Mouse (Mus musculus): ENCODE measurements at regions not wholly inside any gene's neighbourhood (a gene's known extent, or its start where the extent isn't known, plus 50 kb on each side); places are given as distances from the start of the nearest gene placed in this dataset.

GRCm38 (mm10) chr7:95834236-95834919 is 336.7 kb upstream of the Tenm4 start:
- no peak for DNase-seq

GRCm38 (mm10) chr7:95840476-95840875 is 330.6 kb upstream of the Tenm4 start:
- DNase-seq = no peak

- DNase-seq = no peak
These were observed 321.2 kb upstream of the Tenm4 start for GRCm38 (mm10) chr7:95849874-95850273.

DNA sequence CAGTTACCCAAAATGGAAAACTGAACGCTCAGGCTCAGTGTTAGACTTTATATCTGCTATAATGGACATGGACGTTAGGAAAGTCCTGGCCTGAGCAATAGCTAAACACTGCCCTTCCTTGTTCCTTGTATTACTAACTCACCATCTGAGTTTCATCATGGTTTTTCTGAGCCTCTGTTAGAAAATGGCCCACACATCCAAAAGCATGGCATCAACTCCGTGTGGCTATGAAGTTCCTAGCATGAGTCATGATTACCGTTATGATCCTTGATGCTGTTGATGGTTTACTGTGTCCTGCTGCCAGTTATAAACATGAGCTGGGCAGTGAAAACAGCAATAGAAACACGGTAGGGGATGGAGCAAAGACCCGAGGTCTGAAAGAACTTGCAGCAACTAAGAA is 318.4 kb upstream of the Tenm4 start:
- DNase-seq = no peak

DNA sequence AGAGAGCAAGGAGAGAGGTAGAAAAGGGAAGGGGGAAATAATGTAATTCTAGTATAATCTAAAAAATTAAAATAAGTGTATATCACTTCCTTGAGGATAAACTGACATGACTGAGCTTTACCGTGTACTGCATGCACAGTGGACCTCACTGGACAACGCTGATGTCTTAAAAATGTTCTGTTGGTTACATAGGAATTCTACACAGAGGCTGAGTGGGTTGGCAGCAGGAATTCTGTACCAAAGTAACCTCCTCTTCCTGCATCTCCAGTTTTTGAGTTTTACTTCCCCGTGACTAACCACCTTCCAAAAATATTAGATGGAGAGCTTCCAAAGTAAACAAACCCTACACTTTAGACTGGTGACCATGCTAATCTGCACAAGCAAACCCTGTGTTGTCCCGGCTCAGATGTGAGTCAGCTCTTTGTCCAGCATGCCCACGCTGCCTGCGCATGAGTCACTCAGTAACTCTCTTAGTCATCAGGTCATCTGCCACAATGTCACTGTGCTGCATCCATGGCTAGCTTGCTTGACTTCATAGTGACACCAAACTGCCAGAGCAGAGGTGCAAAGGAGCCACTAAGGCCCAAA is 317.7 kb upstream of the Tenm4 start:
- DNase-seq = peak in 1 of 2 experiments; percentile 29

GRCm38 (mm10) chr7:95858247-95858646 is 312.8 kb upstream of the Tenm4 start:
- DNase-seq = no peak

DNA sequence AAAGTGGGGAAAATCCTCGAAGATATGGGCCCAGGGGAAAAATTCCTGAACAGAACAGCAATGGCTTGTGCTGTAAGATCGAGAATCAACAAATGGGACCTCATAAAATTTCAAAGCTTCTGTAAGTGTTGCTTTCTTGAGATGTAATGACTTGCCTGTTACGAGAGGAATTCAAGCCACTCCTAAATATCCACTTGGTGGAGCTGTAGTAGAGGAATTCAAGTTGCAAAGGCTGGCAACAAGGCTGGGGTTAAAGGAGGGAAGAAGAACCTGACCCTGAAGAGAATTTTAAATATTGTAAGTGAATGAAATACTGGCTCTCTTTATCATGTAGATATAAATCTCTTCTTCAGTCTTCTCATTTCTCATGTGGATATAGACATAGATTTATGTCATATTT is 306.8 kb upstream of the Tenm4 start:
- DNase-seq = no peak

- no peak for DNase-seq
These were observed 305.8 kb upstream of the Tenm4 start for GRCm38 (mm10) chr7:95865270-95865669.

GRCm38 (mm10) chr7:95868753-95869152 is 302.3 kb upstream of the Tenm4 start:
- DNase-seq = no peak

DNA sequence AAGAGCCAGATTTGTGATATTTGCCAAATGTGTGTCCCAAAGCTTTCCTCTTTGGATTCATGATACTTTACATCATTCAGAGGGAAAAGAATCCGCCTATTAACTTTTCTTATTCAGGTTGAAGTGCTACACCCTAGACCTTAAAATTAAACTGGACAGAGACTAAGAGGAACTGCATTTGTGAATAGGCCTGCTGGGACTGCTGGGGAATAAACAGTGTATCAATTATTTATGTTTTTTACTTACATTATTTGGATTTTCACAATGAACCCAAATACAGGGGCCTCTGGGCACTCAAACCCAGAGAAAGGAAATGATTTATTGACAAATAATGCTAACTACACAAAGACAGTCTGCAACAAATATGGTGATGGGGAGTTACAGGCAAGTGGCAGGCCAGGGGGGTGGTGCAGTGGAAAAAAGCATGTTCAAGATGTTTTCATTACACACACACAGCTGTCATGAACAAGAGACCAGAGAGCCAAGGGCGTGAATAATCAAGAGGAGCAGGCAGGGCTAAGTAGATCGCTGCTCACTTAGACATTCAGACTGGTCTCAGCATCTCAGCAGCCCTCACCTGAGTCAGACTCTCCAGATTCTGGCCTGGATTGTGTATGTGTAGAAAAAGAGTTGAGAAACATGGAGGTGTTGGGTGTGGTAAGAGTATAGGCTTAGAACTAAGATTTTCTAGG is 290.3 kb upstream of the Tenm4 start:
- DNase-seq = no peak

DNA sequence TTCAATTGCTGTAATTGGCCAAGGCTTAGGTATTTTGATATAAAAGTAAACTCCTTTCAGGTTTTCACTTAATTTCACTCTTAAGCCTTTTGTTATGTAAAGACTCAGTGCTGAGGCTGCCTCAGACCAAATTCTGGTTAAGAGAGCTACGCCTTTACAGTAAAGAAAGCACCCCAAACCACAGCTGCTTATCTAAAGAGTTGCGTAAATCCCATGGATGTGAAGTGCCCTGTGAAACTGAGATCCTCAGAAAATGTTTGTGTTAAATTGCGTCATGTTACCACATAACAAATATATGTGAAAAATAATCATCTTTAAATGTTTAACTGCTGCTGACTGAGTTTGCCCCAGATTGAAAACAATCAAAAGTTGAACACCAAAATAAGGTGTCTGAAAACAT is 269.5 kb upstream of the Tenm4 start:
- no peak for DNase-seq

DNA sequence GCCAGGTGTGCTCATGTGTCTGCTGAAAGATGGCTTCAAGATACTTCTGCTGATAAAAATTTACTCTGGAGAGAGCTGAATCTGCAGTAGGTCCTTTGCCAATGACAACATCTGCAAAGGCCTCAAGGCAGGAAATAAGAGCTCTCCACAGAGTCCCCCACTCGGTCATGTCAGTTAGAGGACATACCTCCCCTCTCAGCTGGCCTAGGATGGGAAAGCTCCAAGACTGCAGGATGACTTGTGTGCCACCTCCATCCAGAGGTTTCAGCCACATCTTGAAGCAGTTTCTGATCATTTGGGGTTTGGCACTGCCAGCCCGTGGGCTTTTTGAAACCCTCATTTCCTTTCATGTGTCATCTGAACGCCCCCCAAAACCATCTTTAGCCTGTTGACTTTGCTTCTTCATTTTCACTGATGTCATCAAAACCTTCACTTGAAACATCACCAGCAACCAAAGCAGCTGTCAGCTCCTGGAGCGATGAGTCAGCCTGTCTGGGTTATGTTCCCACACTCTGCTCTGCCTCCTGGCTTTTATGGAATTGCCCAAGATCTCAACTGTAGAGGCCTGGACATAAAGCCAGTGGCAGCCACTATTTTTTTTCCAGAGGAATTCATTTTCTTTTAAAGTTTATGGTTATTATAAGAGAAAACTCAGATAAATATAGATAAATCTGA is 256.5 kb upstream of the Tenm4 start:
- no peak for DNase-seq

- DNase-seq = no peak
These were observed 251.1 kb upstream of the Tenm4 start for GRCm38 (mm10) chr7:95919932-95920331.

- DNase-seq = no peak
These were observed 246.2 kb upstream of the Tenm4 start for GRCm38 (mm10) chr7:95924805-95925204.

- no peak for DNase-seq
These were observed 244.7 kb upstream of the Tenm4 start for GRCm38 (mm10) chr7:95926119-95927039.

DNA sequence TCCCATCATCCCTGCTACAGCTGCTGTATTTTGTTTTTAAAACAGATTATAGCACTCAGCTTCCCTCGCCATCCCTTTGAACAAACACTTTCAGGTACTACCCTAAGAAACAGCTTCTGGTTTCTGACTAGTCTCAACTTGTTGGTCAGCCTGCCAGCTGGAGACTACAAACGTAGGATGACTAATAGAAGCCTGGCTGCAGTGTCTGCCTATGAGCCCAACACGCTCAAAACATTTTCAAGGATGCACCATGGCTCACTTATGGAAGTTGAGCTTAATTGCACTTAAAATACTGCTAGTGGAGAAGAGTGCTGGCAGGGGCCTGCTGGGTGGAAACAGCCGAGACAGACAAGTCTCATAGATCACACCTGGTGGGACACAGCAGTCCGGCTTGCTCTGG is 234.4 kb upstream of the Tenm4 start:
- no peak for DNase-seq

DNA sequence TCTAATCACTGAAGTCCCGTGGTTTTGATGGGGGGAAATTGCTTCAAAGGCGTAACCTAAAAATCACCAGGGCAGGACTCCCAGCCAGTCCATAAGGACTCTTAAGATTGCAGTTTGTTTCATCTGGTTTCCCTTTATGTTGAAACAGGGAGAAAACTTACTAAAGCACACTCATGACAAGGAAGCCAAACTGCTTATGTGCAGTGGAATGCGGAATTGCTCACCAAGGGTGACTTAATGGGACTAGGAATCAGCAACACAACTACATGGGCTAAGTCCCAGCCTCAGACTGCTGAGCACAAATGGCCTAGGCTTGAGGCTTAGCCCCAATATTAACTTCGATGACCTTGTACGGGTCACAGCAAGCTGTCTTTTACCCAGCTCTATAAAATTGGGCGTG is 227.6 kb upstream of the Tenm4 start:
- no peak for DNase-seq

DNA sequence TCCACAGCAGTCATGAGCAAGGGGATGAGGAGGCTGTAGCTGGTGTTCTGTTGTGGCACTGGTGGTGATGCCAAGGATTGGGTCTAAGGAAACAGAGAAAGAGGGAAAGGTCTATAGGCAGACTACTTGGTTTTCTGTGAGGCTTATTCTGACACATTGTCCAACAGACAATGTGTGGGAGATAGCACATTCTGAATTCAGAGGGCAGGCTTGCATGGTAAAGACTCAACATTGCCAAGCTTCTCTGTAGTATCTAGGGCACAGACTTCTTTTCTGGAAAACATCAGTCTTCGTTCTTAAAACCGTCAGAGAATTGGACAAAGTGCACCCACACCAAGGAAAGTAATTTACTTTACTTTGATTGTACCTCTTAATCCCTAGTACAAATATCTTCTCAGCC is 218.7 kb upstream of the Tenm4 start:
- no peak for DNase-seq

DNA sequence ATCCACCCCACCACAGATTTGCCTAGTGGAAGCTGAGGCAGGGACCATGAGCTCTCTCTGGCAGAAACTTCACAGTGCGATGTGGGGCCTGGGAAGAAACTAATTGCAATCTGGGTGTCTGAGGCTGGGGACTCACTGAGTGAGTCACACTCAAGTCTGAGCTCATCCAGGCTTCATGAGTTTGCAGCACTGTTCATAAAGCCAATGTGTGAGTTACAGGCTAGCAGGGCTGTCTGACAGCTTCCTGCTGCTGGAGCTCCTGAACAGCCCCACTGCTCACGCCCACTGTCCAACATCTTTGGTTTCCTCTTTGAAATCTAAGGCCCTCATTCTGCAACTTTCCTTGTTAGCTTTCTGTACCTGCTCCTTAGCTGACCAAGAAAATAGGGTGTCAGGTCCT is 216.5 kb upstream of the Tenm4 start:
- no peak for DNase-seq

- DNase-seq = peak; percentile 24 to 50
These were observed 215.9 kb upstream of the Tenm4 start for GRCm38 (mm10) chr7:95955119-95955518.

GRCm38 (mm10) chr7:95959068-95959467 is 212.0 kb upstream of the Tenm4 start:
- DNase-seq = no peak

DNA sequence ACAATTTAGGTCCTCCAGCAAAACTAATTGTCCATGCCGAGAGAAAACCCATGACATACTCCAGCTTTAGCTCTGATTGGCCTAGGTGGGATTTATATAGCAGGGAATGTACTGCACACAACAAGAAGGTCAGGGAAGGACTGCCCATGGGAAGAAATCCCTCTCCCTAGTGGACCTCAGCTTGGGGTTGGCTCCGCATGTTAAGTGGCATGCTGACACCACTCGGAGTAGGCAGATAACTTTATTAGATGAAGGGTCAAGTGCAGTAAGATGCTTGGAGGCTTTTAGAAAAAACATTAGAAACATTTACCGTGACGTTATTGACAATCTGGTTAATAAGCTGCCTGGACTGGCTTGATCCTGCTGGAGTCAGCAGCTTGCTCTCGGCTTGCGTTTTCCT is 199.2 kb upstream of the Tenm4 start:
- no peak for DNase-seq

DNA sequence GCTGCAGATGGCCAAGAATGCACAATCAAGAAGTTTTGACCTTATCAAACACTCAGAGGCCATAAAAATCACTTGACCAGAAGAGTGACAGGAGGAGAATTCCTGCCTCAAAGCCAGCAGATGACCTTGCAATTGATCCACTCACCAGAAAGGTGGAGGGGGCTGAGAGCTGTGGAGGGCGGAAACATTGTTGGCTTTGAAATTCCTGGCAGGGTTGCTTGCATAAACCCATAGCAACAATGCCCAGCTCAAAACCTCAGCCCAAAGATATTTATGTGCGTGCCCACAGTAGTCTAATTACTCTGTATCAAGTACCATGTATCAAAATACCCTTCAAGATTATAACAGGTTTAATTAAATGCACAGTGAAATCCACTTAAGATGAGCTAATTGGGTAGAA is 197.0 kb upstream of the Tenm4 start:
- DNase-seq = peak in 1 of 2 experiments; percentile 26

All from lung, postnatal 4 days (tissue).